Mouse (Mus musculus) hindbrain, embryonic 11.5 days (tissue): ENCODE data around the gene Scfd2. TPM values are rescaled to one million over a fixed set of nuclear protein-coding genes. Genes with fewer than 3 reads are reported as not detected.

ENCODE experiments used
- ATAC-seq: fragments of 200-750 bp; cut with Nextera tagmentation; 2 replicates; pipeline ENCODE4 v1.8.0; 2017; ENCODE audit warnings: mild to moderate bottlenecking, moderate TSS enrichment, moderate library complexity; ENCODE audit not compliant: low FRiP score
- DNase-seq: peaks from one replicate; pipeline ENCODE4 v3.0.0-alpha.2; 2015; ENCODE audit warnings: low spot score
- H3K27ac ChIP-seq: fragments of 300-500 bp; sonication (generic); 2 replicates; pipeline ENCODE4 v1.5.1; 2014; ENCODE audit warnings: mild to moderate bottlenecking, low read depth, low read length
- H3K27me3 ChIP-seq: fragments of 300-500 bp; sonication (generic); 2 replicates; pipeline ENCODE4 v1.6.1; 2014; ENCODE audit warnings: mild to moderate bottlenecking, low read length, moderate library complexity, mixed read lengths; ENCODE audit not compliant: control insufficient read depth, insufficient read depth
- H3K36me3 ChIP-seq: fragments of 300-500 bp; sonication (generic); 2 replicates; pipeline ENCODE4 v1.6.1; 2014; ENCODE audit warnings: mild to moderate bottlenecking, low read length, moderate library complexity, mixed read lengths; ENCODE audit not compliant: control insufficient read depth, insufficient read depth
- H3K4me1 ChIP-seq: fragments of 300-500 bp; sonication (generic); replicated peaks from 2 replicates; pipeline ENCODE4 v1.6.1; 2014; ENCODE audit warnings: low read length, mixed read lengths; ENCODE audit not compliant: control insufficient read depth, insufficient read depth
- H3K4me2 ChIP-seq: fragments of 300-500 bp; sonication (generic); replicated peaks from 2 replicates; pipeline ENCODE4 v1.6.1; 2014; ENCODE audit warnings: mild to moderate bottlenecking, low read depth, low read length
- H3K4me3 ChIP-seq: fragments of 300-500 bp; sonication (generic); 2 replicates; pipeline ENCODE4 v1.5.1; 2014; ENCODE audit warnings: low read depth, low read length
- H3K9ac ChIP-seq: fragments of 300-500 bp; sonication (generic); 2 replicates; pipeline ENCODE4 v1.6.1; 2014; ENCODE audit warnings: low read depth, low read length
- H3K9me3 ChIP-seq: fragments of 300-500 bp; sonication (generic); 2 replicates; pipeline ENCODE4 v1.6.1; 2016; ENCODE audit warnings: low read length; ENCODE audit not compliant: control insufficient read depth
- WGBS: fragments of 180-500 bp; shearing (Covaris S2); extraction: QIAGEN DNeasy Blood & Tissue Kit; methylation state at CpG from one replicate; pipeline ENCODE4 v1.1.7; 2014; 5-methylcytosine and 5-hydroxymethylcytosine counted together
- polyA plus RNA-seq: library from polyadenylated mRNA; unstranded; fragments of >200 nt; fragmentation: Nextera tagmentation; extraction: Ambion mirVana; gene quantifications from 2 replicates; pipeline ENCODE4 v1.2.1, GENCODE M21; 2014

Gene Scfd2
- polyA plus RNA-seq, 1 experiment from 2014 or later, result 17.2 TPM

DNA sequence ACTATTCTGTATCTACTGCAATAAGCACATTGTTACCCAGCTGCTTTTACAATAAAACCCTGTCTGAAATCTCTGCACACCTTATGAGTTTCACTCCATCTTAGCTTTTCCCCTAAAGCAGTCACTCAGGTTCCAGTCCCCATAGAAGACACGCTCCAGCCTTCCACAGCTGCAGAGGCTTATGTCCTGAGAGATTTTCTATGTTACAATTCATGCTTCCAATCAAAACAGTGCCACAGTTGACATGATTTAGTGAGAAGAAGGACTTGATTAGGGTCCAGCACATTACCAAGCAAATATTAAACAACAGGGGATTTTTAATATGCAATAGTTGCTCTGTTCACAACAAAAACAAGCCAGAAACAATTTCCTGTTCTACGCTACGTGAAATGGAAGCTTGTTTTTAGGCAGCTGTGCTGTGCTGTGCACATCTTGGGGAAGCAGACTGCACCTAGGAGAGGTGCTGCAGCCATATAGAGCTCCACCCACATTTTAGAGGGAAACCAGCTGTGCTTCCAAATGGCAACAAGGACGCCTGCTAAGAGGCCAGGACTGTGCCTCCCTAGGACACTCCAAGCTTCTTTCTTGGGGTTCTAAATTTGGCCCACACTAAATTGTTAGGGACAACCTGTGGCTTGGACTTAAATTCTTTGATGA lies 225.9 kb downstream of the Scfd2 start:
- ATAC-seq, result no peak

DNA sequence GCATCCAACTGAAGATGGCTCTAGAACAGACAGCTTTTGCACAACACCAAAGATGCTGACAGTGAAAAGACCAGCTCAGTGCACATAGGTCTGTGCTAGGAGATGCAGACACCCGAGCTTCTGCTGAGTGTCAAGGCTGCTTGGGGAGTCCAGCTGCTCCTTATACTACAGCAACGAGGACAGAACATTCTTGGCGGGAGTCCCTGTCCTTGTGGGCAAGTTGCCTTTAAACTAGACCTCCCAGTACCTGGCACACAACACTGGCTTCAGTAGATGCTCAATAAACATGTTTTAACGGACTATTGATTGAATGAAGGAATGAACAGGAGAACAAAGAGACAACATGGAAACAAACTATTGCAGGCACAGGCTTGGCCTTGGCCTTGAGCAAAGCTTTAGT lies 226.8 kb downstream of the Scfd2 start:
- Histone ChIP-seq H3K27me3 (no peaks in the 10 kb centered on the region), H3K4me1 (no peaks in the 10 kb centered on the region), H3K9ac (no peak overlapping the region), H3K4me2 (no peak overlapping the region), H3K9me3 (no peaks in the 10 kb centered on the region), H3K36me3 (no peaks in the 10 kb centered on the region), H3K27ac (no peak overlapping the region), H3K4me3 (no peak overlapping the region)
- WGBS, result 78% methylated on average over 4 of the region's 4 CpGs
- ATAC-seq (no peak), DNase-seq (no peak)

More for the DNA sequence above, 225.9 kb downstream of the Scfd2 start:
- Histone ChIP-seq H3K9ac (no peak overlapping the region), H3K27me3 (no peaks in the 10 kb centered on the region), H3K4me1 (no peaks in the 10 kb centered on the region), H3K27ac (no peak overlapping the region), H3K4me3 (no peak overlapping the region), H3K9me3 (no peaks in the 10 kb centered on the region), H3K4me2 (no peak overlapping the region), H3K36me3 (no peaks in the 10 kb centered on the region)
- WGBS, result 80% methylated on average over 4 of the region's 4 CpGs
- no peak for DNase-seq

DNA sequence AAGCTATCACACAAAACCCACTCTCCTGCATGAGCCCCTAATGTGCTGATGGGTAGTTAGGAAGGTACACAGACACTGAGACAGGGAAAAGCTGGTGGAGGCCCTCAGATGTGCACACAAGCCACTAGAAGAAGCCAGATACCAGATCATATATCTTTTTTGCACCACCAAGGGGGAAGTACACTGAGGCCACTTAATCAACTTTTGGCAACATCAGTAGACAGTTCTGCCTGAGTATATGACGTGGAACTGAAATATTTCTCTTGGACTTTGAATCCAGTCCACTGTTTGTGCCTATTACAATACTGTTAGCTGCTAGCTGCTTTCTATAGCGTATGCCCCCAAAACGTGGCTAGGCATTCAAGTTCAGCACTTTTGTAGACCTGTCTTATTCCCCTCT lies 229.2 kb downstream of the Scfd2 start:
- no peaks in the 10 kb centered on the region for H3K9me3 ChIP-seq
- DNase-seq (no peak), ATAC-seq (no peak)
- H3K36me3 ChIP-seq, result no peaks in the 10 kb centered on the region
- no peak overlapping the region for H3K4me3 ChIP-seq
- H3K9ac ChIP-seq, result no peak overlapping the region
- H3K4me1 ChIP-seq, result no peaks in the 10 kb centered on the region
- H3K27ac ChIP-seq, result no peak overlapping the region
- H3K27me3 ChIP-seq, result no peaks in the 10 kb centered on the region
- no peak overlapping the region for H3K4me2 ChIP-seq
- WGBS, result 81% methylated on average over 3 of the region's 3 CpGs

DNA sequence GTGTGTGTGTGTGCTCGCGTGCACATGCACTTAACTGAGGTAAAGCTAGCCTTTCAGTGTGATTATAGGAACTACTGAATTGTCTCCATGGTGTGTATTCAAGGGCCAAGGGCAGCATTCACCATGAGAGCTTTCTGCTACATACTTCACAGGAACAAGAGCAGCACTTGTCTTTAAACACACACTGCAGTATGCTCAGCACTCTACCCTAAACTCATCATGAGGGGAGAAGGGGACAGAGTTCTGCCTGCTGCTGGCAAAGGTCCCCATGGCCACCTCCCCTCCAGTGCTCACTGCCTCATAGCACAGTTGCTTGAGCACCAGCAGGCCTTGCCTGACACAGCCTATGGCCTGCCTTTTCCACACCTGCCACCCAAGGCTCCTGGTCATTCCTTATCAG lies 230.1 kb downstream of the Scfd2 start:
- Histone ChIP-seq H3K9ac (no peak overlapping the region), H3K27ac (no peak overlapping the region), H3K4me3 (no peak overlapping the region), H3K4me2 (no peak overlapping the region), H3K4me1 (no peaks in the 10 kb centered on the region), H3K9me3 (no peaks in the 10 kb centered on the region), H3K36me3 (no peaks in the 10 kb centered on the region), H3K27me3 (no peaks in the 10 kb centered on the region)
- DNase-seq (no peak), ATAC-seq (no peak)
- 99% methylated on average over 2 of the region's 2 CpGs for WGBS

DNA sequence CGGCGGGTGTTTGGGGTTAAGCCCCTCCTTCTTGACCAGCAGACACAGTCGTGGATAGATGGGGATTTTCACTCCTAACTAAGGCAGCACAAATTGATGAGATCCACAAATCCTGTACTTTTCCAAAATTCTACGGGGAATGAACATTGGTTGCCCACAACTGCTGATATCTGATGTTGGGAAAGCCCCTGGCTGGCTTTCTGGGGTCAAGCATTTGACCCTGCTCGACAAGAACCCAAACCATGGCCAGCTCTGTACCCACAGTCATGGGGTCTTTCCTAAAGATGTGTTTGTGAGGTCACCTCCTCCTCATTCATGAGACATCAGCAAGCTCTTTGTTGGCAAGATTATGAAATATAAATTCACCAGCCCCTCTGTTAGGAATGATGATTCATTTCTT lies 230.6 kb downstream of the Scfd2 start:
- H3K4me1 ChIP-seq, result no peaks in the 10 kb centered on the region
- H3K4me3 ChIP-seq, result no peak overlapping the region
- H3K9me3 ChIP-seq, result no peaks in the 10 kb centered on the region
- DNase-seq (no peak), ATAC-seq (no peak)
- H3K4me2 ChIP-seq, result no peak overlapping the region
- 67% methylated on average over 5 of the region's 5 CpGs for WGBS
- H3K27me3 ChIP-seq, result no peaks in the 10 kb centered on the region
- no peak overlapping the region for H3K9ac ChIP-seq
- no peaks in the 10 kb centered on the region for H3K36me3 ChIP-seq
- no peak overlapping the region for H3K27ac ChIP-seq

DNA sequence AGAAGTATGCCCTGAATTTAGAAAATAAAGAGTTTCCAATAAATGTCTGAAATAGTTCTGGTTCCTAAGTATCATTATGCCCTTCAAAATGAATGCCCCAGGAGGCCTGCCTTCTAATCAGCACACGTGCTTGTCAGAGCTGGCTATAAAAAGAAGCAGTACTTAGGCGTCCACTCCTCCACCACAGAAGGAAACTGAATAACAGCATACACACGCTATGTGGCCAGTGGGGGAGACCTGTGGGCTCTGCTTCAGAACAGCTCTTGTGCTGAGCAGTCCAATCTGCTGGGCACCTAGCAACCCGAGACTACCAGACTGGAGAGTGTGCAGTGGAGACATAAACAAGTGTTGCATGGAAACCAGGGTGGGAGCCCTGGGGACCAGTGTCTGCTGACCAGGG lies 231.4 kb downstream of the Scfd2 start:
- H3K4me1 ChIP-seq, result no peaks in the 10 kb centered on the region
- no peak overlapping the region for H3K9ac ChIP-seq
- DNase-seq (no peak), ATAC-seq (no peak)
- H3K4me2 ChIP-seq, result no peak overlapping the region
- no peak overlapping the region for H3K27ac ChIP-seq
- no peaks in the 10 kb centered on the region for H3K9me3 ChIP-seq
- no peak overlapping the region for H3K4me3 ChIP-seq
- H3K36me3 ChIP-seq, result no peaks in the 10 kb centered on the region
- H3K27me3 ChIP-seq, result no peaks in the 10 kb centered on the region
- WGBS, result 45% methylated on average over 4 of the region's 4 CpGs

DNA sequence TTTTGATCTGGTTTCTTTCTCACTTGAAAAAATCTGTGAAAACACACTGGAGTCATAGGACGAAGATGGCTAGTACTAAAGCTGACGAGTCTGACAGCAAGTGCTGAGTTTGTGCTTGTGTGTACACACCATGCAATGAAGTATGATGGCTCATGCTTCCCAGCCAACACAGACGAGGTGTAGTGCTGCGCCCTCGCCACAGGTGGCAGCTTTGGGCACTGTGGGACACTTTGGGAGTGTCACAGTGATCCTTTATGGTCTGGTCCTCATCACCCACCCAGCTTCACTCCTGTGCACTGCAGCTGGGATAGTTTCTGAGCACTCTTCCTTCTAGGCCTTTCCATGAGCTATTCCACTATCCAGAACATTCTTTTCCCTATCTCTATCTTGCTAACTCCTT lies 234.4 kb downstream of the Scfd2 start:
- H3K4me1 ChIP-seq, result no peaks in the 10 kb centered on the region
- H3K27me3 ChIP-seq, result no peaks in the 10 kb centered on the region
- no peak overlapping the region for H3K4me2 ChIP-seq
- H3K27ac ChIP-seq, result no peak overlapping the region
- DNase-seq (no peak), ATAC-seq (no peak)
- no peak overlapping the region for H3K4me3 ChIP-seq
- no peak overlapping the region for H3K9ac ChIP-seq
- H3K9me3 ChIP-seq, result no peaks in the 10 kb centered on the region
- no peaks in the 10 kb centered on the region for H3K36me3 ChIP-seq
- 81% methylated on average over 5 of the region's 5 CpGs for WGBS

DNA sequence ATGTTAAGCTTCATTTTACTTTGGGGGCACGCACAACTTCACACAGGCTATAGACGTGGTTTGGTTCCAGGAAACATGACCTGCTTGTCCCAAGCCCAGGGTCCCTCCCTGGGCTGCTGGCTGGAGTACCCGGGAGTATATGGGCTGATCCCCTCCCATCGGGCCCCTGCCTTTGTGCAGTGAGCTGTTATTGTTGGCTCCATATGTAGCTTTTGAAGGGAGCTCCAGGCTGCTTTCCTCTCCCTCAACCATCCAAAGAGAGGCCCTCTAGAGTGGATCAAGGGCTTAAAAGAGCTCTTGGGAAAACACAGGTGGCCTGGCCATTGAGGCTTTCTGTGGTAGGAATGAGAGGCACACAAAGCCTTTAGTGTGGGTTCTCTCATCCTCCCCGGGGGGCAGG lies 235.5 kb downstream of the Scfd2 start:
- no peaks in the 10 kb centered on the region for H3K9me3 ChIP-seq
- WGBS, result 61% methylated on average over 5 of the region's 5 CpGs
- H3K4me2 ChIP-seq, result no peak overlapping the region
- H3K27ac ChIP-seq, result no peak overlapping the region
- DNase-seq, result no peak
- H3K27me3 ChIP-seq, result no peaks in the 10 kb centered on the region
- H3K4me3 ChIP-seq, result no peak overlapping the region
- no peaks in the 10 kb centered on the region for H3K36me3 ChIP-seq
- no peaks in the 10 kb centered on the region for H3K4me1 ChIP-seq
- no peak for ATAC-seq
- H3K9ac ChIP-seq, result no peak overlapping the region

DNA sequence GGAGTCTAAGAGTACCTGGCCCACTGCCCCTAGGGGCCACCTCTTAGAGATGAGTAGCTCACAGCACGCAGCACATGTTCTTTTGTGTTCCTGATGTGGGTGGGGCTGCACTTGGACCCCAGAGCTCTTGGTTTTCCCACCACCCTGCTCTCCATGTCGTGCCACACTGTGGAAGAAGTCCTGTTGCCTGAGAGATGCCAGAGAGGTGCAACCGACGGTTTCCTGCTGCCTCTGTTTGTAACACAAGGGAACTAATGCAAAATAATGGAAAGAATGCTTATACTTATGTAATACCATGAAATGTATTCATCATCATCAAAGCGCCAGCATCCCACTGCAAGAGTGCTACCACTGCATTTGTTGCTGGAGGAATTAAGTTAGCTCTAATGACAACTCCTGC lies 238.0 kb downstream of the Scfd2 start:
- ATAC-seq, result no peak
- Histone ChIP-seq H3K9ac (no peak overlapping the region), H3K27ac (no peak overlapping the region), H3K4me2 (no peak overlapping the region), H3K4me1 (no peaks in the 10 kb centered on the region), H3K9me3 (no peaks in the 10 kb centered on the region), H3K4me3 (no peak overlapping the region), H3K27me3 (no peaks in the 10 kb centered on the region), H3K36me3 (no peaks in the 10 kb centered on the region)
- WGBS, result 72% methylated on average over 5 of the region's 5 CpGs
- DNase-seq, result no peak
